Mouse (Mus musculus) thymus, adult 2 months (tissue): ENCODE measurements around the gene Gm21988. TPM values are rescaled to one million over a fixed set of nuclear protein-coding genes. Genes with fewer than 3 reads are reported as not detected.

Experiments used
- DNase-seq: peaks from one replicate; pipeline ENCODE4 v3.0.0; 2021
- H3K27ac ChIP-seq: fragments of 200-500 bp; 2 replicates; pipeline ENCODE4 v1.5.1; 2012; ENCODE audit warnings: low read length, control low read depth; ENCODE audit not compliant: control insufficient read depth, insufficient read depth
- H3K27me3 ChIP-seq: fragments of 200-500 bp; 2 replicates; pipeline ENCODE4 v1.6.1; 2012; ENCODE audit warnings: mild to moderate bottlenecking, low read length, moderate library complexity, mixed read lengths; ENCODE audit not compliant: control insufficient read depth, insufficient read depth
- H3K36me3 ChIP-seq: fragments of 200-500 bp; 2 replicates; pipeline ENCODE4 v1.6.1; 2012; ENCODE audit warnings: mild to moderate bottlenecking, low read length, moderate library complexity; ENCODE audit not compliant: control insufficient read depth, insufficient read depth
- H3K4me1 ChIP-seq: fragments of 200-500 bp; replicated peaks from 2 replicates; pipeline ENCODE4 v1.6.1; 2012; ENCODE audit warnings: low read length; ENCODE audit not compliant: control insufficient read depth, insufficient read depth
- H3K4me3 ChIP-seq: fragments of 200-500 bp; 2 replicates; pipeline ENCODE4 v1.5.1; 2012; ENCODE audit warnings: mild to moderate bottlenecking, low read length, control low read depth, moderate library complexity; ENCODE audit not compliant: control insufficient read depth, insufficient read depth
- CTCF ChIP-seq: fragments of 200-500 bp; IDR thresholded peaks from 2 replicates; pipeline ENCODE4 v1.5.1; 2012; ENCODE audit warnings: mild to moderate bottlenecking, control low read depth, low read length, moderate library complexity, borderline replicate concordance; ENCODE audit not compliant: control insufficient read depth, poor library complexity, insufficient read depth; ENCODE audit errors: extremely low read depth
- POLR2A ChIP-seq: fragments of 200-500 bp; IDR thresholded peaks from 2 replicates; pipeline ENCODE4 v1.6.1; 2012; ENCODE audit warnings: mild to moderate bottlenecking, low read length, control low read depth, moderate library complexity; ENCODE audit not compliant: control insufficient read depth, poor library complexity, insufficient read depth; ENCODE audit errors: extremely low read depth
- WGBS: fragments of 180-500 bp; shearing (Covaris S2); methylation state at CpG from one replicate; pipeline ENCODE4 v1.1.7; 2018; 5-methylcytosine and 5-hydroxymethylcytosine counted together
- polyA plus RNA-seq: library from polyadenylated mRNA; depleted of rRNA; stranded (reverse); fragments of >200 nt; gene quantifications from 2 replicates; pipeline ENCODE4 v1.2.3, GENCODE M21; 2012

The Gm21988 gene
- polyA plus RNA-seq, 1 experiment, result 11.1 TPM

DNA sequence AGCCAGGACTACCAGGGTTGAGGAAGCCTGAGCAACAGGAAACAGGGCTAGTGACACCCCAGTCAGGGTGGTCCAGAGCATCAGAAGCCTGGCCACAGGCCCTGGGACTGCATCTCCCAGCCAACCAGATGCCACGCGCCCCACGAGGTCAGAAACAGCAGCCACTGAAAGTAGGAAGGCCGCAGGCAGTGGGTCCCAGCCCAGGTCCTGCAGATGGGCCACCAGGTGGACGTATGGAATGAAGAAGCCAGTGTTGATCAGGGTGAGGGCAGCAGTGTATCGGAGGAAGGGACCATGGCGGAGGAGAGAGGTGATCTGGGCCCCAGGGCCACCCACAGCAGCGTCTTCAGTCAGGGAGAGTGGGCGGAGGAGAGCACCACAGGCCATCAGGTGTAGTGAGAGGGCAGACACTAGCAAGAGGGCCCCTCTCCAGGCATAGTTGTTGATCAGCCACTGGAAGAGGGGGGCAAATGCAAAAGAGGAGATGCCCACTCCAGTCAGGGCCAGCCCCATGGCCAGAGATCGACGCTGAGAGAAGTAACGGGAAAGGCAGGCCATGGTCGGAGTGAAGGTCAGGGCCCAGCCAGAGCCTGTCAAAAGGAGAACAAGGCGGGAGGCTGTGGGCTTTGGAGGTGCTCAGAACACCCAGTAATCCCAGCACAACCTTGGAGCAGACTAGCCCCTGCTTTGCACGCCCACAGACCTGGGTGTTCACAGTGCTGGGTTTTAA, 20.7 kb downstream of the Gm21988 start:
- H3K36me3 ChIP-seq, result no peaks in the 10 kb centered on the region
- no peak overlapping the region for H3K27ac ChIP-seq
- DNase-seq, result no peak
- H3K27me3 ChIP-seq, result peaks cover 9% of the 10 kb centered on the region
- H3K4me3 ChIP-seq, result no peak overlapping the region
- H3K4me1 ChIP-seq, result peaks cover 17% of the 10 kb centered on the region
- TF ChIP-seq POLR2A (no peak), CTCF (no peak)
- WGBS, result 96% methylated on average over 15 of the region's 15 CpGs

DNA sequence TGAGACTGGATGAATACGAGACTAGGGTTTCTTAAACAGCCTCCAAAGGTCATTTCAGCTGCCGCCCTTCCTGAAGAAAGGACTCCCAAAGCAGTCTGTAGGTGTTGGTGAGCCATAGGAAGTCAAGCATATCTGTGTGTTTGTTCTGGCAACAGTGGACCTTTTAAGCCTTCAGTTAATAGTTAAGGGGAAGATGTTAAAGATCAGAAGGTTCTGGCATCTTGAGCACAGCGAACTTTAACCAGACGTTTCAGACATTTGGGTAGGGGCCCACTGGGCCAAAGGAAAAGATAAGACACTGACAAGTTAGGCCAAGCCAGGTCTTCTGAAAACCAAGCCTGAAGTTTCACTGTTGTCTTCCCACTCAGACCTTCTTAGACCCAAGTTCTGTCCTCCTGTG, 21.6 kb downstream of the Gm21988 start:
- DNase-seq, result no peak
- no peak overlapping the region for H3K27ac ChIP-seq
- no peaks in the 10 kb centered on the region for H3K36me3 ChIP-seq
- 96% methylated on average over 4 of the region's 4 CpGs for WGBS
- H3K27me3 ChIP-seq, result peaks cover 12% of the 10 kb centered on the region
- H3K4me3 ChIP-seq, result no peak overlapping the region
- TF ChIP-seq CTCF (no peak), POLR2A (no peak)
- H3K4me1 ChIP-seq, result peaks cover 11% of the 10 kb centered on the region

DNA sequence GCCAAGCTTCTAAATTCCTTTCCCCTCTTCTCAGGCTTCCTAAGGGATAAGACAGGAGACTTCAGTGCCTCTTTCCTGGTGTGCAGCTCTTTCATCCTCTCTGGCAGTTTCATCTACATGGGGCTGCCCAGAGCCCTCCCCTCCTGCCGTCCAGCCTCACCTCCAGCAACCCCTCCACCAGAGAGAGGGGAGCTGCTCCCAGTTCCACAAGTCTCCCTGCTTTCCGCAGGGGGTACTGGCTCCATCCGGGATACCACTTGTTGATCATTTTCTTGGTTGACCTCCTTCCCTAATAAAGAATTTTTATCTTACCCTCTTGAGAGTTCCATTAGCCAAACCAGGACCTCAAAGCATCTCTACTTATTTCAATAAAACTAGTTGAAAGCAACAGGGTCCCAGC, 23.5 kb downstream of the Gm21988 start:
- 95% methylated on average over 3 of the region's 3 CpGs for WGBS
- no peak for DNase-seq

DNA sequence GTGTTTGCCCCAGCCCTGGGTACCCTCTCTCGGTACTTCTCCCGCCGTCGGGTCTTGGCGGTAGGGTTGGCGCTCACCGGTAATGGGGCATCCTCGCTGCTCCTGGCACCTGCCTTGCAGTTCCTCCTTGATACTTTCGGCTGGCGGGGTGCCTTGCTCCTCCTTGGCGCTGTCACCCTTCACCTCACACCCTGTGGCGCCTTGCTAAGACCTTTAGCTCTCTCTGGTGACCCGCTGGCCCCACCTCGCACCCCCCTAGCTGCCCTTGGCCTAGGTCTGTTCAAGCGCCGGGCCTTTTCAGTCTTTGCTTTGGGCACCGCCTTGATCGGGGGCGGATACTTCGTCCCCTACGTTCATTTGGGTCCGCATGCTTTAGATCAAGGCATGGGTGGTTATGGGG, 24.3 kb downstream of the Gm21988 start:
- peaks cover 4% of the 10 kb centered on the region for H3K4me1 ChIP-seq
- H3K4me3 ChIP-seq, result no peak overlapping the region
- WGBS, result 46% methylated on average over 22 of the region's 22 CpGs
- peaks cover 12% of the 10 kb centered on the region for H3K27me3 ChIP-seq
- TF ChIP-seq POLR2A, result no peak
- TF ChIP-seq CTCF, result no peak
- no peak for DNase-seq
- H3K27ac ChIP-seq, result no peak overlapping the region
- no peaks in the 10 kb centered on the region for H3K36me3 ChIP-seq

More for the DNA sequence above, 23.5 kb downstream of the Gm21988 start:
- no peak overlapping the region for H3K4me3 ChIP-seq
- no peak overlapping the region for H3K27ac ChIP-seq
- no peaks in the 10 kb centered on the region for H3K36me3 ChIP-seq
- TF ChIP-seq CTCF, result no peak
- TF ChIP-seq POLR2A, result no peak
- H3K4me1 ChIP-seq, result peaks cover 9% of the 10 kb centered on the region
- peaks cover 12% of the 10 kb centered on the region for H3K27me3 ChIP-seq

DNA sequence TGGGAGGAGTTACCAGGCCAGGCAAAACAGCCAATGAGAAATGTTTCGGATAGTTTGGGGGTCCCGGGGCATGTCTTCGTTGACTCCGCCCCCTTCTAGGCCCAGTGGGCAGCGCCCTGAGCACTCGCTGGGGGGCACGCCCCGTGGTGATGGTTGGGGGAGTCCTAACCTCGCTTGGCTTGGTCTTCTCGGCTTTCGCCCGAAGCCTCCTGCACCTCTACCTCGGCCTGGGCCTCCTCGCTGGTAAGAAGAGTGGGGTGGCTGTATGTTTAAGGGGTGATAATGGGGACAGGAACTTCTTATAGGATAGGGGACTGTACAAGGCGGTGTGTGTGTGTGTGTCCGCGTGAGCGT, 24.8 kb downstream of the Gm21988 start:
- 21% methylated on average over 18 of the region's 18 CpGs for WGBS
- H3K27me3 ChIP-seq, result peaks cover 12% of the 10 kb centered on the region
- H3K4me1 ChIP-seq, result no peaks in the 10 kb centered on the region
- DNase-seq, result no peak
- no peaks in the 10 kb centered on the region for H3K36me3 ChIP-seq
- no peak overlapping the region for H3K27ac ChIP-seq
- no peak overlapping the region for H3K4me3 ChIP-seq
- TF ChIP-seq CTCF, result no peak
- TF ChIP-seq POLR2A, result no peak

DNA sequence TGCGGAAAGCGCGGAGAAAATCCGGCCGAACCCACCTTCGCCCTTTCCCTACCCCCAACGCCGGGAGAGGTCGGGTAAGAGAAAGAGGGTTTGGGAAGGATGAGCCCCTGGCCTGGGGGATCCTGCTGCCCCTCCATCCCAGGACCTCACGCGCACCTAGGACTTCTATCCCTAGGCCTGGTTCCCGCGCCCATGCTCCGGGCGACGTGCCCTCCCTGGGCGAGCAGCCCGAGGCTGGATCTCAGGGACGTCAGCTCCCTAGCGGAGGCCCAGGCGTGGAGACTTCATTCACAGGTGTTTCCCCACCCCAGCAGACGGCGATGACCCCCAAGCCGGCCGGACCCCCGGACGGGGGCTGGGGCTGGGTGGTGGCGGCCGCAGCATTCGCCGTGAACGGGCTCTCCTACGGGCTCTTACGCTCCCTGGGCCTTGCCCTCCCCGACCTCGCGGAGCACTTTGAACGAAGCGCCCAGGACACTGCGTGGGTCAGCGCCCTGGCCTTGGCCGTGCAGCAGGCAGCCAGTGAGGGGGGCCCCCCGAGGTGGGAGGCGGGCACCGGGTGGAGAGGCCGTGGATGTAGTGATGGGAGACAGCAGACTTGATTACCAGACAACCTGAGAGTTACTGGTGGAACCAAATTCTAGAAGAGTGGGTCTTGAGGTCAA, 25.3 kb downstream of the Gm21988 start:
- DNase-seq, result no peak
- no peak overlapping the region for H3K27ac ChIP-seq
- no peaks in the 10 kb centered on the region for H3K4me1 ChIP-seq
- 5% methylated on average over 46 of the region's 46 CpGs for WGBS
- no peak overlapping the region for H3K4me3 ChIP-seq
- H3K27me3 ChIP-seq, result peaks cover 12% of the 10 kb centered on the region
- TF ChIP-seq POLR2A (no peak), CTCF (no peak)
- no peaks in the 10 kb centered on the region for H3K36me3 ChIP-seq

DNA sequence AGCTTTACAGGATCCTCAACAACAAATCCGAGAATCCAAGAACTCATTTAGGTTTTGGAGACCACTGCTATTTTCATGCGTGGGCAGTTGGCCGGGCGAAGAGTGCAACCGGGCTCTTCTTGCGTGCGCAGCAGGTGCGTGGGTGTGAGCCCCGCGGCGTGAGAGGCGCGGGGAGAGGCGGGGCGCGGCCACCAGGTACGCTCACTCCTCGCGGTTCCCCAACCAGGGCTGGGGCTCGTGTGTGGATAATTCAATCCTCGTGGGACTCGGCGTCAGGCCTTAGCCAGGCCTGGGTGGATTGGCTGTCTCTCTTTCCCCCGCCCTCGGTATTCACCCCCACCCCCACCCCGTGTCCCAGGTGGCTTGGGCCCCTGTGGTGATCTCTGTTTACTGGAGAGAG, 25.9 kb downstream of the Gm21988 start:
- 6% methylated on average over 26 of the region's 26 CpGs for WGBS
- Histone ChIP-seq H3K27ac (no peak overlapping the region), H3K4me3 (no peak overlapping the region), H3K36me3 (no peaks in the 10 kb centered on the region), H3K4me1 (no peaks in the 10 kb centered on the region), H3K27me3 (peaks cover 12% of the 10 kb centered on the region)
- DNase-seq, result no peak
- TF ChIP-seq CTCF, result no peak
- no peak for TF ChIP-seq POLR2A
